Mouse (Mus musculus) B cell, adult 2 months (primary cell): ENCODE results near the gene Fbxl19.
A peak's percentile ranks its signal among the peaks of the same experiment; 100 is the strongest.
"Not testable (repeated sequence)": the region's sequence is repeated elsewhere in the genome, so short reads cannot be mapped to it uniquely, and the experiment has no call there.

Experiments
- DNase-seq, 2 experiments: peaks; one replicate each; pipeline ENCODE4 v3.0.0; 2022

The Fbxl19 gene

GRCm38 (mm10) chr7:127730170-127730569 lies 14.2 kb upstream of the Fbxl19 start:
- no peak for DNase-seq

GRCm38 (mm10) chr7:127732066-127732465 lies 12.3 kb upstream of the Fbxl19 start, which contains the start of gene Ctf2:
Gene Ctf2 (minus strand): TSS chr7:127732166.
- DNase-seq, result not testable (repeated sequence)

DNA sequence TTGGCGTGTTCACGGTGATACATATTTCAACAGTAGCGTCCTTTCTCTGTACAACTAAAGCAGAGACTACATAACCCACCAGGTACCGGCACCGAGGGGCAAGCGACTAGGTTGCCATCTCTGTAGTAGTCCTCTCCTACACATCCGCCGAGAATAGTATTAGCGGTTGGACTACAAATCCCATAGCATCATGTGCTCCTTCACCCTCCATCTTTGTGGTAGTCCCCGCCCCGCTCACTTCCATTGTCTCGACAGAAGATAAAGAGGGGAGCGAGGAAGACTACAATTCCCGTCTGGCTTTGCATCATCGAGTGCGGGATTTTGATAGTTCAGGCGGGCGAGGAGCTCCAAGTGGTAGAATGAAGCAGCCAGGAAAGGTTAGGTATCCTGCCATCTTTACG lies 908 bp downstream of the Fbxl19 start:
- DNase-seq, result peak; percentile 87 to 91

DNA sequence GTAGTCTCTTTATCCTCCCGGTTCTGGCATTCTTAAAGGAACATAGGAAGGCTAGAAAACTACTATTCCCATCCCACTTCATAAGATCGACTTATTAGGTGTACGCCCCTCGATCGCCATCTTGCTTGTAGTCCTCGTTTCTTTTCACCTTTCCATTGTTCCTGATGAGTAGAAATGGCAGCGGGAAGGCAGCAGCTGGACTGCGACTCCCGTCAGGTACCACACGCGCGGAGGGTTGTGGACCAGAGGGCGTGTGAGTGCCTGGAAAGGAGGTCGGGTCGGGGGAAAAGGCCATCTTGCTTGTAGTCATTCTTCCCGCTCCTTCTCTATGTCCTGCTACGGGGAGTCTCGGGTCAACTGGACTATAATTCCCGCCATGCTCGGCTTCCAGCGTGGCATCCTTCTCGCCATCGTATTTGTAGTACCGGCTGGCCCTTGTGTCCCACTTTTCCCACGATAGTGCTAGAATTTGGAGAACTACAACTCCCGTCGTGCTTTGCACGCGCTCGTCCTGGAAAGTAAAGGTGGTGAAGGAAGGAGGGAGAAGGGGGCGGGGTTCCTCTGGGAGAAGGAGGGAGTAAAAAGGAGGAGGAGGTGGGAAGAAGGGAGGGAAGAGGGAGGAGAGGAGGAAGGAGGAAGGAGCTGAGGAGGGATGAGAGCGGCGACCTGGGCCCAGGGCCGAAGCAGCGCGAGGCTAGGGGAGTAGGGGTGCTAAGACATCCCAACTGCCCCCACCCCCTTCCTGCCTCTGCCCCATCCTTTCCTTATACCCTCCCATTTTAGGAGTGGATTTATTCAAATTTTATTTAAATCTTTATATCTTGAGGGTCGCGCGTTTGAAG lies 1.5 kb downstream of the Fbxl19 start:
- peak; percentile 71 to 75 for DNase-seq

GRCm38 (mm10) chr7:127746494-127747491 lies 2.5 kb downstream of the Fbxl19 start:
- DNase-seq, result peak in 1 of 2 experiments; percentile 5

- no peak for DNase-seq
Measured at GRCm38 (mm10) chr7:127747559-127748234, 3.4 kb downstream of the Fbxl19 start.

- DNase-seq, result no peak
Measured at GRCm38 (mm10) chr7:127748235-127748560, 3.9 kb downstream of the Fbxl19 start.

DNA sequence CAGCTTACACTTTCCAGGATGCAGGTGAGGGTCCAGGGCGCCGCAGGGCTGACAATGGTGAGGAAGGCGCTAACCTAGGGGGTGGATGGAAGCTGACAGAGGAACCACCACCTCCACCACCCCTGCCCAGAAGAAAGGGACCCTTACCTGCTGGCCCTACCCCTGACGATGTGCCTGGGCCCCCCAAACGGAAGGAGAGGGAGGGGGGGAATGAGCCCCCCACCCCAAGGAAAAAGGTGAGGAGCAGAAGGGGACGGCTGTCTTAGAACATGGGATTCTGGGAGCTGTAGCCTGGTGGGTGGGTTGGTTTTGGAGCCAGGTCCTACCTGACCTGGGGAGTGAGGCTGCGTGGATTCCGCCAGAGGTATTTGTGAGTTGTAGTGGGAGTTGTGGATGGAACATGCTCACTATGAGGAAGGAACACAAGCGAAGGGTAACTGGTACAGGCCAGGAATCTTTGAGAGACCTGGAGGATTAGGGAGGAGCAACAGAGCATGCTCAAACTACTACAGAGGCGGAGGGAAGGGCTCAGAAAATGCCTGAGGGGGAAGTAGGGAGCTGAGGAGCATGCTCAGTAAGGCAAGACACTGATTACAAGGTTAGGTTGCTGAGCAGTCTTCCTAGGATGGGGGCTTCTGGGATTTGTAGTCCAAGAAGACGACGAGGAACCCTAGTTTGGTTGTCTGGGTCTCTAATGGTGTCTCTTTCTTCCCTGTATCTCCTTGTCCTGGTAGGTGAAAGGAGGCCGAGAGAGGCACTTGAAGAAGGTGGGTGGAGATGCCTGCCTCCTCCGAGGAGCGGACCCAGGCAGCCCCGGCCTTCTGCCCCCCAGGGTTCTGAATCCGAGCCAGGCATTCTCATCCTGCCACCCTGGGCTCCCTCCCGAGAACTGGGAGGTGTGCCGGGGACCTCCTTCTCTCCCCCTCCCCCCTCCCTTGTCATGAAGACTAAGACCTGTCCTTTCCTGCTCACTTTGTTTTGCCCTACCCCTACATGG lies 6.1 kb downstream of the Fbxl19 start:
- no peak for DNase-seq

- no peak for DNase-seq
Measured at GRCm38 (mm10) chr7:127751619-127752018, 7.3 kb downstream of the Fbxl19 start.

GRCm38 (mm10) chr7:127752069-127752468 lies 7.7 kb downstream of the Fbxl19 start:
- DNase-seq, result no peak

GRCm38 (mm10) chr7:127753158-127753557 lies 8.8 kb downstream of the Fbxl19 start:
- no peak for DNase-seq

GRCm38 (mm10) chr7:127753741-127754140 lies 9.4 kb downstream of the Fbxl19 start:
- DNase-seq, result no peak

DNA sequence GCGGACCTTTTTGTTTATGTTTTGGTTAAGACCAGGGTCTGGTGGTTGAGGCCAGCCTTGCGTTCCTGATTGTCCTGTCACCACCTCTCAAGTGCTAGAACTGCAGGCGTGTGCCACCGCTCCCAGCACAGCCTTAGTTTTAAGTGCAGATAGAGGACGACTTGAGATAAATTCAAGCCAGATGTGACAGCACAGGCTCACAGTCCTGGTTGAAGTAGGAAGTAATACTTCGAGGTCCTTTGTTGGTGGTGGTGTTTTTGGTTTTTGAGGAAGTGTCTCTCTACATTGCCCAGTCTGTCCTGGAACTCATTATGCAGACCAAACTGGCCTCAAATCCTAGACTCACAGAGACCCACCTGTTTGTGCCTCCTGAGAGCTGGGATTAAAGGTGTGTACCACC lies 15.4 kb downstream of the Fbxl19 start:
- no peak for DNase-seq

GRCm38 (mm10) chr7:127760478-127760877 lies 16.1 kb downstream of the Fbxl19 start:
- no peak for DNase-seq

DNA sequence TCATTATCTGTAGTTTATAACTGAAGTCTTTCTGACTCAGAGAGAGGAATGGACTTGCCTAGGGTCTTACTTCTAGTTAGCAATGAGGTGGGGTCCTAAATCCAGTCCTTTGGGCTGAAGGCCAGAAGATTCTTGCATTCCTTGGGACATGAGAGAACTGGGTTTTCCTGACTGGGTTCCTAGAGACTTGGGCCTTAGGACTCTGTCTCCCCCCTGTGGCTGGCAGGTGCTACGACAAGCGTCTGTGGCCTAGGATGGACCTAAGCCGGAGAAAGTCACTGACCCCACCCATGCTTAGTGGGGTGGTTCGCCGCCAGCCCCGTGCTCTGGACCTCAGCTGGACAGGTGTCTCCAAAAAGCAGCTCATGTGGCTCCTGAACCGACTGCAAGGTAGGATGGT lies 16.7 kb downstream of the Fbxl19 start:
- DNase-seq, result peak; percentile 76

GRCm38 (mm10) chr7:127763642-127764041 lies 19.3 kb downstream of the Fbxl19 start:
- no peak for DNase-seq

DNA sequence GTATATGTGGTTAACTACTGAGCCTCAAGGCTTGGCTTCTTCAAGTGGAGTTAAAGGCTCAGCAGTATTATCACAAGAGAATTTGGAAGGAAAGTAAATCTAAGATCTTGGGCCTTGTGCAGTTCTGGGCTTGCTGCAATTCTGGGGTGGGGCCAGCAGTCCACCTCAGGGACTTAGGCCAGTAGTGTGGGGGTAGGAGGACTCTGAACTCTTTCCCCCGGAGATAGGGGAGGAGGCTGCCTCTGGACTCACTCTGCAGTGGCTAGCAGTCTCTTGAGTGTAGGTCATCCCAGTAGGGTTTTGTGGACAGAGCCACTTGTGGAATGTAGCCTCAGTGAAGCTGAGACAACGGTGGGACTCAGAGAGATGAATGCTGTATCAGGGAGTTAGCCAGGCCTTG lies 21.4 kb downstream of the Fbxl19 start:
- DNase-seq, result no peak

DNA sequence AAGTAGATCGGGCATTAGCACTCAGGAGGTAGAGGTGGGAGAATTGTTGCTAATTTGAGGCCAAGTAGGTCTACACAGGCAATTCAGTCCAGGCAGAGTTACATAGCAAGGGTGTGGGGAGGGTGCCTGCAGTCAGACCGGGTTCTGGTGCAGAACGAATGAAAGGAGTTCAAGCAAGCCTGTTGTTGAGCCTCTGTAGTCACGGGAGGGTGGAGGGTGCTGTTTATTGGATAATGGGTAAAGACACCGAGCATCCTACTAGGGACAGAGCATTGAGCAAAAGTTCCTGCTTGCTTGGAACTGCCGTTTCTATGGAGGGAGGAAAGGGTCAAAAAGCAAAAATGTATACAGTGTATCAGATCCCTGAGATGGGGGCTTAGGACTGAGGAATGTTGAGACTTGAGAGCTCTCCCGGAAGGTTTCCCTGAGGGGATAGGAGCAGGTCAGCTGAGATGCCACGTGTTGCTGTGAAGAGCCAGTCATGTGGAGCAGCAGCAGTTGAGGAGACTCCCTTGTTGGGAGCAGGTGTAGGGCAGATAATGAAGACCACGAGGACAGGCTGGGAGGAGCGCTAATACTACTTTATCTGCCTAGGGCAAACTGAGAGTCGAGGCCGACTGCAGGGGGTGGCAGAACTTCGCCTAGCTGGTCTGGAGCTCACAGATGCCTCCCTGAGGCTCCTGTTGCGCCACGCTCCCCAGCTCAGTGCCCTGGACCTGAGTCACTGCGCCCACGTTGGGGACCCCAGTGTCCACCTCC lies 22.7 kb downstream of the Fbxl19 start:
- no peak for DNase-seq

DNA sequence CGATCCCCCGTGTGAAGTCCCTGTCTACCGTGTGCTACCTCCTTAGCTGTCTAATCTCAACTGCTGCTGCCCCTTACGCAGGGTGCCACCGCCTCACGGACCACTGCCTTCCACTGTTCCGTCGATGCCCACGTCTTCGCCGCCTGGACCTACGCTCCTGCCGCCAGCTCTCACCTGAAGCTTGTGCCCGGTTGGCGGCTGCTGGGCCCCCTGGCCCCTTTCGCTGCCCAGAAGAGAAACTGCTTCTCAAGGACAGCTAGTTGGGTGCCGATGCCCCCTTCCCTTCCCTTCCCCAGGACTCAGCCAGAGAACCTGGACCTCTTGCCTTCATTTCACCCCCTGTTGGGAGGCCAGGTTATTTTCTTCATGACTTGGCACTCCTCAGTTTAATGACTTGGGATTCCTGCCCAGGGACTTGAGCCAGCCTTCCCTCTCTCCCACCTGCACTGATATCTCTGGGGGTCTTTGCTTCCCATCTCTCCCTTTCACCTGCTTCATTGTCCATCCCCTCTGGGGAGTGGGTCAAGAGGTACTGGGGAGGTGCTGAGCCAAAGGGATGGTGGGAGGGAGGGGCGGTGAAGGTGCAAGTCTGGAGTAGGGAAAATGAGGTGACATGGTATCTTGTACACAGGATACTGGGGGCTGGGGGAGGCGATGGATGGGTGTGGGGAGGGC lies 23.5 kb downstream of the Fbxl19 start:
- no peak for DNase-seq

GRCm38 (mm10) chr7:127768346-127768996 lies 24.1 kb downstream of the Fbxl19 start:
- peak; percentile 27 to 37 for DNase-seq
